Mouse (Mus musculus) hindbrain, embryonic 10.5 days (tissue): ENCODE measurements around the gene Calhm3. TPM values are rescaled to one million over a fixed set of nuclear protein-coding genes. Genes with fewer than 3 reads are reported as not detected.

Experiments
- DNase-seq: peaks from one replicate; pipeline ENCODE4 v3.0.0-alpha.2; 2017; ENCODE audit warnings: low spot score
- H3K27ac ChIP-seq: fragments of 300-500 bp; sonication (generic); 2 replicates; pipeline ENCODE4 v1.5.1; 2016; ENCODE audit warnings: mild to moderate bottlenecking, moderate library complexity
- H3K27me3 ChIP-seq: fragments of 300-500 bp; sonication (generic); 2 replicates; pipeline ENCODE4 v1.6.1; 2016; ENCODE audit warnings: mild to moderate bottlenecking; ENCODE audit not compliant: poor library complexity, insufficient read depth, severe bottlenecking
- H3K36me3 ChIP-seq: fragments of 300-500 bp; sonication (generic); 2 replicates; pipeline ENCODE4 v1.6.1; 2016; ENCODE audit warnings: mild to moderate bottlenecking, moderate library complexity
- H3K4me1 ChIP-seq: fragments of 300-500 bp; sonication (generic); replicated peaks from 2 replicates; pipeline ENCODE4 v1.6.1; 2016; ENCODE audit warnings: mild to moderate bottlenecking
- H3K4me3 ChIP-seq: fragments of 300-500 bp; sonication (generic); 2 replicates; pipeline ENCODE4 v1.5.1; 2016; ENCODE audit warnings: mild to moderate bottlenecking, moderate library complexity
- H3K9me3 ChIP-seq: fragments of 300-500 bp; sonication (generic); 2 replicates; pipeline ENCODE4 v1.6.1; 2016; ENCODE audit warnings: mild to moderate bottlenecking, moderate library complexity
- WGBS: fragments of 180-500 bp; shearing (Covaris S2); methylation state at CpG from one replicate; pipeline ENCODE4 v1.1.7; 2016; 5-methylcytosine and 5-hydroxymethylcytosine counted together
- polyA plus RNA-seq: library from polyadenylated mRNA; unstranded; fragments of >200 nt; fragmentation: Nextera tagmentation; extraction: Ambion mirVana; gene quantifications from 2 replicates; pipeline ENCODE4 v1.2.1, GENCODE M21; 2016

The Calhm3 gene
- polyA plus RNA-seq, 1 experiment from 2014 or later = not detected

GRCm38 (mm10) chr19:47179272-47179809 lies 21.8 kb upstream of the Calhm3 start:
- under 1% methylated on average over 42 of the region's 42 CpGs for WGBS
- H3K9me3 ChIP-seq = peaks cover 11% of the 10 kb centered on the region
- peak overlapping the region; percentile 77 for H3K4me3 ChIP-seq
- peaks cover 28% of the 10 kb centered on the region for H3K4me1 ChIP-seq
- peak; percentile 38 for DNase-seq
- no peaks in the 10 kb centered on the region for H3K36me3 ChIP-seq
- peak overlapping the region; percentile 77 for H3K27ac ChIP-seq
- H3K27me3 ChIP-seq = peaks cover 71% of the 10 kb centered on the region

DNA sequence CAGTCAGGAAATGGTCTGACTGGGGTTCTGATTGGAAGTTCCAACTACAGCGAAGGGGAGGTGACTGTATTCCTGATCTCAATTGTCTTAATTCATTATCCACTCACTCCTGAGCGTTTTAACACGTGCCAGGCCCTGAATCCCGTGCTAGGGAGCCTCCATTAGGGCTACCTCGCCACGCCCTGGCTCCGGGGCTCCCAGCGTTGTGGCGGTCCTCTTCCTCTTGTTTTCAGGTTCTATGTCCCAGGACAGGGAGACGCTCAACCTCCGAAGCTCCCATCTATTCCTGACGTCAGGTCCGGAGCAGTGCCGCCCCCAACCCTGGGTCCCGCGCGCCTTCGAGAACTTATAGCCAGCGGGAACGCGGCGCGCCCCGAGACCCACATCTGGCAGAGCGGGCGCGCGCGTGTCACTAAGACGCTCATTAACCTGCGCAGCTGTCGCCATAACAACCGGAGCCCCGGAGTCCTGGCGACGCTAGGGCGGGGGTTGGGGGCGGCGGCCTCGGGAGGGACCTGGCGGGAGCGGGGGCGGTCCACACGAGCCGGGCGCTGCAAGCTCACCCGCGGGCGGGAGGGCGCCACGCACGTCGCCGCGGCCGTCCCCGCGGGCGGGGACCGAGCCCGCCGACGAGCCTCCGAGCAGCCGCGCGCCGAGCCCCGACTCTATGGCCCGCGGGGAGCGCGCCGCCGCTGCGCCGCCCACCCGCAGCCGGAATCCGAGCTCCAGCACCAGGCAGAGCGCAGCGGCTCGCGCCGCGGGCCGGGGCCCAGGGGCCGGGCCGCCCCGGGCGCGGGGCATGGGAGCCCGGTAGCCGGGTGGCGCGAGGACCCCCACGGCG lies 21.1 kb upstream of the Calhm3 start, which contains the start of gene Neurl1a:
Gene Neurl1a, plus strand, starts transcription at position 390 of the 841 bp plus-strand sequence.
- peaks cover 11% of the 10 kb centered on the region for H3K9me3 ChIP-seq
- no peaks in the 10 kb centered on the region for H3K36me3 ChIP-seq
- peak; percentile 71 for DNase-seq
- peak within 1 kb of the TSS; percentile 77 for H3K4me3 ChIP-seq
- H3K27ac ChIP-seq = peak within 1 kb of the TSS; percentile 77
- H3K4me1 ChIP-seq = peaks cover 21% of the 10 kb centered on the region
- WGBS = under 1% methylated on average over 98 of the region's 98 CpGs
- peaks cover 71% of the 10 kb centered on the region for H3K27me3 ChIP-seq

- Histone ChIP-seq H3K4me1 (peaks cover 21% of the 10 kb centered on the region), H3K9me3 (peaks cover 11% of the 10 kb centered on the region), H3K27ac (no peak overlapping the region), H3K27me3 (peaks cover 71% of the 10 kb centered on the region), H3K36me3 (no peaks in the 10 kb centered on the region), H3K4me3 (peak overlapping the region; percentile 77)
- peak; percentile 38 for DNase-seq
- WGBS = 20% methylated on average over 10 of the region's 10 CpGs
Observed at GRCm38 (mm10) chr19:47178001-47178400, 20.4 kb upstream of the Calhm3 start.

DNA sequence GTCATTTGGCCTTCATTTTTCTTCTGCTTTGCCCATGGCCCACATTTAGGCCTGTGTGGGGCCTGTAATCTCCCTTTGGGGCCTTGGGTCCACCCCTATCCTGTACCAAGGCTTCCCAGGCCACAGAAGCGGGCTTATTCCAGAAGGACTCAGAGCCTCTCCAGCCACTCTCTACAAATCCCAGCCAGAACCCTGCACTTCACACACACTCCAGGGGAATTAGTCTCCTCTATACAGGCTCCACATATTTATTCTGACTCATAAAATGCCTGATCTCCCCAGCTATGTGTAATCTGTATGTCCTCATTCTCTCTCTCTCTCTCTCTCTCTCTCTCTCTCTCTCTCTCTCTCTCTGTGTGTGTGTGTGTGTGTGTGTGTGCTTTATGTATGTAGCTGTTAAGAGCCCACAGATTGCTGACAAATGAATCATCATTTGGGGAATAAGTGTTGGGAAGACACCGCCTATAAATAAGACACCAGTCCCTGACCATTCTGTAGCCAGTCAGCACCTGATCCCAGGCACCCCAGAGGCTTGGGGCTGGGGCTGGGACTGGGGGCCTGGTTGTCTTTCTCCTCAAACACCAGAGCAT lies 19.4 kb upstream of the Calhm3 start:
- no peak for DNase-seq
- Histone ChIP-seq H3K36me3 (no peaks in the 10 kb centered on the region), H3K9me3 (peaks cover 8% of the 10 kb centered on the region), H3K4me1 (peaks cover 21% of the 10 kb centered on the region), H3K4me3 (no peak overlapping the region), H3K27ac (no peak overlapping the region), H3K27me3 (peaks cover 69% of the 10 kb centered on the region)
- 84% methylated on average over 2 of the region's 2 CpGs for WGBS

- Histone ChIP-seq H3K27ac (no peak overlapping the region), H3K4me3 (no peak overlapping the region), H3K27me3 (peaks cover 53% of the 10 kb centered on the region), H3K4me1 (peaks cover 21% of the 10 kb centered on the region), H3K36me3 (no peaks in the 10 kb centered on the region), H3K9me3 (no peaks in the 10 kb centered on the region)
- WGBS = 71% methylated on average over 2 of the region's 2 CpGs
- DNase-seq = no peak
Observed at GRCm38 (mm10) chr19:47175472-47175871, 17.9 kb upstream of the Calhm3 start.

- Histone ChIP-seq H3K9me3 (no peaks in the 10 kb centered on the region), H3K4me1 (peaks cover 14% of the 10 kb centered on the region), H3K27me3 (peaks cover 44% of the 10 kb centered on the region), H3K4me3 (no peak overlapping the region), H3K27ac (no peak overlapping the region), H3K36me3 (no peaks in the 10 kb centered on the region)
- peak; percentile 20 for DNase-seq
- WGBS = 59% methylated on average over 3 of the region's 3 CpGs
Observed at GRCm38 (mm10) chr19:47174515-47174914, 17.0 kb upstream of the Calhm3 start.

DNA sequence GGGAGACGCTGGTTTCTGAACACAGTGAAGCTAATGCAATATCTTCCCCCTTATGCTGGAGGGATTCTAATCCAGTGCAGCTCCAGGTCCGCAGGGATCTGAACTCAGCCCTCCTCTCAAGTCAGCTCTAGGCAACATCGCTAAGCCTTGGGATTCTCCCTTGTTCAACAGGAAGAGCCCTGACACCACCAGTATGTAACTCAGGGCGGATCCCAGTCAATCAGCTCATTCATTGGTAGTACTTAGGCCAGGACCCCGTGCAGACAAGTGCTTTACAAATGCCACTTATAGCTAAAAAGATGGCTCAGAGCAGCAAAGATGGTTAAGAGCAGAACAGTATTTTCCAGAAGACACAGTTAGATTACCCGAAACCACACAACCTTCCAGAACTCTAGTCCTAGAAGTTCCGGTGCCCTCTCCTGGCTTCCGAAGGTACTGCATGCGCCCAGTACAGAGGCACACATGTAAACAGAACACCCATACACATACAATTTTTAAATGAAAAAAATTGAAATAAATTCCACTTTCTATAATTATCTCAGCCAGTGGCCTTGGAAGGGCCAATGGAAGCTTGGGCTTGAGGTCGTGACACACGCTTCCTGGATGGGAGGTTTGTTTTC lies 11.3 kb upstream of the Calhm3 start:
- peak; percentile 86 for DNase-seq
- peak overlapping the region; percentile 27; the same call in 1 of the 2 replicates for H3K4me3 ChIP-seq
- 31% methylated on average over 11 of the region's 11 CpGs for WGBS

GRCm38 (mm10) chr19:47168223-47168622 lies 10.7 kb upstream of the Calhm3 start:
- H3K27me3 ChIP-seq = no peaks in the 10 kb centered on the region; the same call in 1 of the 2 replicates
- 9% methylated on average over 13 of the region's 13 CpGs for WGBS

More for the DNA sequence above, 11.3 kb upstream of the Calhm3 start:
- H3K27ac ChIP-seq = 0 out of 2 replicates have a peak overlapping the region, but pooled peaks have one; percentile 29
- peaks cover 24% of the 10 kb centered on the region for H3K4me1 ChIP-seq
- no peaks in the 10 kb centered on the region; the same call in 1 of the 2 replicates for H3K27me3 ChIP-seq
- no peaks in the 10 kb centered on the region for H3K36me3 ChIP-seq
- no peaks in the 10 kb centered on the region for H3K9me3 ChIP-seq

DNA sequence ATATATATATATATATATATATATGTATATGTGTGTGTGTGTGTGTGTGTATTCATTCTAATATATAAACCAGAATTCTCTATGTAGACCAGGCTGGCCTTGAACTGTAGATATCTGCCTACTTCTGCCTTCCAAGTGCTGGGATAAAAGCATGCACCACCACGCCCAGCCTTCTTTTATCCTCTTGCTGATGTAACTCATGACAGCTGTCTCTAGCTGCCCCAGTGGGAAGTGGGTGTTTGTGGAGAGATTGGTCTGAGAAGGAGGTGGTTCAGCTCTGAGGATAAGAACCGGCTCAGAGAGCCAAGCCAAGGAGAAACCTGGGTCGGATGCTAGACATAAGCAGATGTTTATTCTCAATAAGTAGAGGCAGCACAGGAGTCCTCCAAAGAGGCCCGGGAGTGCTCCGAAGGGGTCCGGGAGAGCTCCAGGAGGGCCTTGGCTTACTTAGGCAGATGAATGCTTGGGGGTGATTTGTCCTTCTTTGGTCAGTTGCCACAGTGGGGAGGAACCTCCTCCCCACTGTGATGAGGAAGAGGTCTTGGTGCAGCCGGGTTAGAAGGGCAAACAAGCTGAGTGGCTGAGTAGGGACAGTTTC lies 10.2 kb upstream of the Calhm3 start:
- DNase-seq = no peak
- H3K36me3 ChIP-seq = no peaks in the 10 kb centered on the region
- no peaks in the 10 kb centered on the region for H3K9me3 ChIP-seq
- WGBS = 57% methylated on average over 7 of the region's 7 CpGs
- H3K4me1 ChIP-seq = peaks cover 24% of the 10 kb centered on the region
- no peaks in the 10 kb centered on the region; the same call in 1 of the 2 replicates for H3K27me3 ChIP-seq
- H3K4me3 ChIP-seq = no peak overlapping the region
- H3K27ac ChIP-seq = peak overlapping the region; percentile 3; the same call in 1 of the 2 replicates

More at GRCm38 (mm10) chr19:47168223-47168622, 10.7 kb upstream of the Calhm3 start:
- H3K9me3 ChIP-seq = no peaks in the 10 kb centered on the region
- H3K36me3 ChIP-seq = no peaks in the 10 kb centered on the region
- peak overlapping the region; percentile 27 for H3K4me3 ChIP-seq
- peak overlapping the region; percentile 29; the same call in 1 of the 2 replicates for H3K27ac ChIP-seq
- peak; percentile 43 for DNase-seq
- peaks cover 24% of the 10 kb centered on the region for H3K4me1 ChIP-seq

GRCm38 (mm10) chr19:47166758-47167157 lies 9.2 kb upstream of the Calhm3 start:
- DNase-seq = peak; percentile 42
- 21% methylated on average over 3 of the region's 3 CpGs for WGBS

DNA sequence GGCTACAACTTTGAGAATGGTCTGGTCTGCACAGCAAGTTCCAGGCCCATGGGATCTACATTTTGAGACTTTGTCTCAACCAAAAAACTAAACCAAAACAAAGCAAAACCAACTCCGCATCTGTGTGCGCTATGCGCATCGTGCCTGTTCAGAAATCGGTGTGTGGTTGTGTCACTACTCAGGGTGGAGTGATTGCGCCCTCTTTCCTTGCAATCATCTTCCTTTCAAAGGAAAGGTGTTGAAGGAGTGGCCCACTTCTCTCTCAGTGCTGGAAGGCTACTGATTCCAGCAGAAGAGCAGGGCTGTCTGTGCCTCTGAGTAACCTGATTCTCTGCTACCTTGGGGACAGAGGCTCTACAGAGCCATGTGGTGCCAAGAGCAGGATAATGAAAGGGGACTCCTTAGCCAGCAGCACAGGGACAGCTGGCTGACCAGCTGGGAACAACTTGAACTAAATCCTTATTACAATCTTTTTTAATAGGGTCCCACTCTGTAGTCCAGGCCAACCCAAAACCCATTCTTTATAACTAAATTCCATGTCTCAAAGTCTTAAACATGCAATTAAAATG lies 5.7 kb upstream of the Calhm3 start:
- no peak overlapping the region for H3K27ac ChIP-seq
- H3K4me3 ChIP-seq = no peak overlapping the region
- no peaks in the 10 kb centered on the region for H3K27me3 ChIP-seq
- H3K36me3 ChIP-seq = no peaks in the 10 kb centered on the region
- DNase-seq = no peak
- peaks cover 18% of the 10 kb centered on the region for H3K4me1 ChIP-seq
- H3K9me3 ChIP-seq = no peaks in the 10 kb centered on the region
- 90% methylated on average over 6 of the region's 6 CpGs for WGBS

More at GRCm38 (mm10) chr19:47166758-47167157, 9.2 kb upstream of the Calhm3 start:
- Histone ChIP-seq H3K36me3 (no peaks in the 10 kb centered on the region), H3K4me3 (no peak overlapping the region), H3K27me3 (no peaks in the 10 kb centered on the region; the same call in 1 of the 2 replicates), H3K27ac (peak overlapping the region; percentile 74; the same call in 1 of the 2 replicates), H3K4me1 (peaks cover 24% of the 10 kb centered on the region), H3K9me3 (no peaks in the 10 kb centered on the region)

- H3K27me3 ChIP-seq = no peaks in the 10 kb centered on the region
- H3K9me3 ChIP-seq = no peaks in the 10 kb centered on the region
- peaks cover 5% of the 10 kb centered on the region for H3K4me1 ChIP-seq
- WGBS = 69% methylated on average over 4 of the region's 4 CpGs
- no peak for DNase-seq
- no peaks in the 10 kb centered on the region for H3K36me3 ChIP-seq
- H3K27ac ChIP-seq = no peak overlapping the region
- H3K4me3 ChIP-seq = no peak overlapping the region
Observed at GRCm38 (mm10) chr19:47161669-47162068, 4.1 kb upstream of the Calhm3 start.
